Mouse (Mus musculus) embryonic fibroblast, embryonic 13.5 days (primary cell): ENCODE measurements around the gene Tfap2b. TPM values are rescaled to one million over a fixed set of nuclear protein-coding genes. Genes with fewer than 3 reads are reported as not detected.

Experiments used
- H3K27ac ChIP-seq: 2 replicates; pipeline ENCODE4 v1.5.1; 2012; ENCODE audit warnings: low read length, control low read depth, inconsistent platforms; ENCODE audit not compliant: insufficient read depth
- H3K4me1 ChIP-seq: 2 replicates; pipeline ENCODE4 v1.6.1; 2011; ENCODE audit warnings: low read length; ENCODE audit not compliant: control insufficient read depth, insufficient read depth
- H3K4me3 ChIP-seq: 2 replicates; pipeline ENCODE4 v1.5.1; 2011; ENCODE audit warnings: mild to moderate bottlenecking, control low read depth, low read length; ENCODE audit not compliant: insufficient read depth
- CTCF ChIP-seq: IDR thresholded peaks from 2 replicates; pipeline ENCODE4 v1.5.1; 2011; ENCODE audit warnings: mild to moderate bottlenecking, control low read depth, low read length, moderate library complexity, borderline replicate concordance; ENCODE audit not compliant: insufficient read depth
- POLR2A ChIP-seq: IDR thresholded peaks from 2 replicates; pipeline ENCODE4 v1.6.1; 2011; ENCODE audit warnings: low read depth, mild to moderate bottlenecking, control low read depth, low read length, moderate library complexity
- polyA plus RNA-seq: library from polyadenylated mRNA; stranded (reverse); fragments of >200 nt; gene quantifications from 2 replicates; pipeline ENCODE4 v1.2.4, GENCODE M21; 2011; ENCODE audit warnings: low read depth; ENCODE audit not compliant: missing spikeins, insufficient read length

Gene Tfap2b
- polyA plus RNA-seq, 1 experiment, result 4.8 TPM

DNA sequence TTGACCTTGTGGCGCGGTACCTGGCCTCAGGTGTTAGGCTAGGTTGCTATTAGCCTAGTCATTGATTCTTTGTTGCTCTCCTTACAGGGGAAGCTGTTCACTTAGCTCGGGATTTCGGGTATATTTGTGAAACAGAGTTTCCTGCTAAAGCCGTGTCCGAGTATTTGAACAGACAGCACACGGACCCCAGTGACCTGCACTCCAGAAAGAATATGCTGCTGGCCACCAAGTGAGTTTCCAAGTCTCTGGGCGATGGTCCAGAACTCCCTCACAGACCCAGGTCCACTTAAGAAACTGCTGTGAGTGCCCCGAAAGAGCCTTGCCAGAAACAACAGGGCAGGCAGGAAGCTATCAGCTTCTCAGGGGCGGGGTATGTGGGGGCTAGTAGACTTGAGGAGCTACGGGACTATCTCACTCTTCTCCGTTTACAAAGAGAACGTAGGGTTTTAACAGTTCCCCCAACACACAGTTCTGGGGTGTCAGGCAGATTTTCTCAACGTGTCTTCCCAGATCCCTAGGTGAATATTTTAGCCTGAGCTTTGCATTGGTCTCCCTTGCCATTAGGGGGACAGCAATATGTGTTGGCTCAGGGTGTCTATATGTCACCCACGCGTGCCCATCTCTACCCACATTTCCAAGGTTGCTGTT is 22.3 kb downstream of the Tfap2b start:
- no peak for TF ChIP-seq CTCF
- no peak for TF ChIP-seq POLR2A
- no peak overlapping the region for H3K27ac ChIP-seq
- H3K4me3 ChIP-seq, result no peak overlapping the region
- no peaks in the 10 kb centered on the region for H3K4me1 ChIP-seq

DNA sequence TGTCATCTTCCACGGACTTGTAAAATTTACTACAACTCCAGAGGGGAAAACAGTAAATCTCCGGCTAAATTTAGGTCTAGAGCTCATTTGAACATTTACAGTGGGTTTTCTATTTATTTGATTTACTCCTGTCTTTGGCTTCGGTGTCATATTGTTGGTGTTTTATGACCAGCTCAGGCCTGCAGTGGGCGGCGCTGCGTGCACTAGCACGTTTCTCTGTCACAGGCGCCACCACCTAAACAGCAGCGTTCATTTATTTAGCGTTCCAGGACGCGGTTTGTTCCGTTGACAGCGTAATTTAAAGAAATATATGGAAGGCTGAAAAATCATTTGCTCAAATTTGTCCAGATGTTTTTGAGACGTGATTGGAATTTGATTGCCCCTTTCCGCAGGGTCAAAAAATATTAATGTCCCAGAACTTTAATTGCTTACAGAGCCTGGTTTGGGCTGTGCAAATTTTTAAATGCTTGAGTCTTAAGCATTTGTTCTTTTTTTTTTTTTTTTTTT is 22.9 kb downstream of the Tfap2b start:
- Histone ChIP-seq H3K27ac (no peak overlapping the region), H3K4me3 (no peak overlapping the region), H3K4me1 (no peaks in the 10 kb centered on the region)
- TF ChIP-seq POLR2A (no peak), CTCF (no peak)

GRCm38 (mm10) chr1:19232743-19233142 is 24.0 kb downstream of the Tfap2b start:
- Histone ChIP-seq H3K4me3 (no peak overlapping the region), H3K4me1 (no peaks in the 10 kb centered on the region), H3K27ac (no peak overlapping the region)
- TF ChIP-seq POLR2A, result no peak
- TF ChIP-seq CTCF, result no peak

DNA sequence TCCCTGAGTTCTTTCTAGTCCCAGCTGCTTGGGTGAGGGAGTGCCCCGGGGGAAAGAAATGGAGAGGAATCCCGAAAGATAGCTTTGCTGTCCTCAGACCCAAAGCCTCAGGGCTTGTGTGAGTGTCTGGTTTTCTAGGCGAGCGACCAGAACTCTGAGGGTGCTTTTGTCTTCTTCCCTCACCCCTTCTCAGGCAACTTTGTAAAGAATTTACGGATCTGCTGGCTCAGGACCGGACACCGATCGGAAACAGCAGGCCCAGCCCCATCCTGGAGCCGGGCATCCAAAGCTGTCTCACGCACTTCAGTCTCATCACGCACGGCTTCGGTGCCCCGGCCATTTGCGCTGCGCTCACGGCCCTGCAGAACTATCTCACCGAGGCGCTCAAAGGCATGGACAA is 25.1 kb downstream of the Tfap2b start:
- TF ChIP-seq CTCF (no peak), POLR2A (no peak)
- Histone ChIP-seq H3K4me1 (no peaks in the 10 kb centered on the region), H3K4me3 (no peak overlapping the region), H3K27ac (no peak overlapping the region)

DNA sequence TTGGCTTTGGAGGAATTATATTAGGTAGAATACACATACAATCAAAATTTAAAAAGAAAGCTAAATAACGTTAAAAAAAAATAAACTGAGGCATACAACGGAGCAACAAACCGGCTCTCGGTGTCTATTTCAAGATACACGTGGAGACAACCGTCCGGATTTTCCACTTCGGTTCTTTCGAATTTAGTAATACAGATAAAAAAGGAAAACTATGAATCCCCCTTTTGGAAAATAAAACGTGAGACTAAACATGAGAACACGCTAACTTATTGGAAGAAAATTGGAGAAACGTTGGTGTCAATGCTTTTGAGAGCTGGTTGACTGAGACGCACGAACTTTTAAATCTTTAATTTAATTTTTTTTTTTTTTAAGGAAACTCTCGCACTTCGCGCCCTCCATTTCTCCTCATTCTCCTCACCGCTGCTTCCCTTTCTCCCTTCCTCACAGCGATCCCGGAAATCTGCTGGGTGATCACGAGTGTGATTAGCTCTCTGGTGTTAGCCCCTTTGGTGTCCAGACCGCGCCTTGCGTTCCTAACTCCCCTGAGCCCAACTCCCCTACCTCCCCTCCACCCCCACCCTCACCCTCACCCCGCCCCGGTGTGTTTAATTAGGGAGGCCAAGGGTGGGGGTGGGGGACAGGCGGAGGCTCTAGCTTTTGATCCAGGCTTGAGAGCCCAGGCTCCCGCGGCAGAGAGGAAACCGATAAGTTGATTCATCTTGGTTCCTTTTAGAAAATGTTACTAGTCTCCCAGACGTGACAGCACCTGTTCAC is 25.9 kb downstream of the Tfap2b start:
- H3K4me1 ChIP-seq, result no peaks in the 10 kb centered on the region
- H3K4me3 ChIP-seq, result no peak overlapping the region
- no peak overlapping the region for H3K27ac ChIP-seq
- no peak for TF ChIP-seq CTCF
- no peak for TF ChIP-seq POLR2A

- no peaks in the 10 kb centered on the region for H3K4me1 ChIP-seq
- H3K27ac ChIP-seq, result no peak overlapping the region
- H3K4me3 ChIP-seq, result no peak overlapping the region
- TF ChIP-seq POLR2A (no peak), CTCF (no peak)
These were observed 27.3 kb downstream of the Tfap2b start for GRCm38 (mm10) chr1:19236051-19236450.

- no peak overlapping the region for H3K4me3 ChIP-seq
- H3K27ac ChIP-seq, result no peak overlapping the region
- no peak for TF ChIP-seq CTCF
- no peak for TF ChIP-seq POLR2A
- H3K4me1 ChIP-seq, result no peaks in the 10 kb centered on the region
These were observed 27.9 kb downstream of the Tfap2b start for GRCm38 (mm10) chr1:19236591-19236990.

DNA sequence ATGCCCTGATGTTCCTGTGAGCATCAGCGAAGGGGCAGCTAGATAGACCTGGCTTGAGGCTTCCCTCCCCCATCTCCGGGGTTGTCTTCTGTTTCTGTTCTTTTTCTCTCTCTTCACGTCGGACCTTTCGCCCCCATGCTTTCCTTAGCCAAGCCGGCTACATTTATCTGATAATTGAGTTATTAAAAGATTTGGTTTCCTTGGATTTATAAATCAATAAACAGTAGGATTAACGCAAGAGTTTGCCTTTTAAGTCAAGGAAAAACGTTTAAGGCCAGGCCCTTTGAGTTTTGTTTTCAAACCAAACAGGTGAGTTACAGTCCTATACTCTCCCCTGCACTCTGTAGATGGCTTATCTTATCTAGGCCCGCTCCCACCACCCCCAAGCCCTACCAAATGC is 28.3 kb downstream of the Tfap2b start:
- H3K4me1 ChIP-seq, result no peaks in the 10 kb centered on the region
- H3K27ac ChIP-seq, result no peak overlapping the region
- H3K4me3 ChIP-seq, result no peak overlapping the region
- TF ChIP-seq CTCF (no peak), POLR2A (no peak)

GRCm38 (mm10) chr1:19237721-19238410 is 29.2 kb downstream of the Tfap2b start:
- no peak for TF ChIP-seq CTCF
- TF ChIP-seq POLR2A, result no peak
- H3K4me1 ChIP-seq, result no peaks in the 10 kb centered on the region
- H3K27ac ChIP-seq, result no peak overlapping the region
- H3K4me3 ChIP-seq, result no peak overlapping the region
